Mouse (Mus musculus) common myeloid progenitor, adult 5-6 weeks (primary cell): ENCODE results near the gene Olfr481. TPM values are rescaled to one million over a fixed set of nuclear protein-coding genes. Genes with fewer than 3 reads are reported as not detected.

Experiments used
- ATAC-seq: replicated peaks from 2 replicates; pipeline ENCODE4 v1.8.0; 2016; ENCODE audit warnings: low read depth, mild to moderate bottlenecking, moderate TSS enrichment, inconsistent platforms; ENCODE audit not compliant: poor library complexity, severe bottlenecking
- total RNA-seq: library from RNA; stranded (forward); fragments of 200-1000, 187-1606 nt; gene quantifications from 2 replicates; pipeline ENCODE4 v1.2.3, GENCODE M21; 2017

The Olfr481 gene
- total RNA-seq = not detected in 2 replicates

DNA sequence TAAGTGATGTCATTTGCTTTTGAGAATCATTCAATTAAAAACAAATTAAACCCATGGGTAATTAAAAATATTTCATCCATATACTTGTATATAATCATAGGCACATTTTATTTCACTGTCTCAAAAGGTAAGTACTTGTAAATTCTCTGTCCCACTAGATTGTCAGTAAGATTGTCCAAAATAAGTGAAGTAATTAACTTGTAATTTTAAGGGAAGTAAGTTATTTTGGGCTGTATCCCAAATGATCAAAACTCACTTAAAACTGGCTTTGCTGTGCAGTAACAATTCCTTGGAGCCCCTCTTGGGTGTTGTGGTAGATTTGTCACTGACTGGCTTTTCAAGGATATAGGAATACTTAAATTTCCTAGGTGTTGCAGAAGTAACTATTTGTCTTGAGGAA is at the start of gene Olfr481:
TSS of gene Olfr481 (plus strand) at position 301 of the 400 bp plus-strand sequence.
- no peak for ATAC-seq

DNA sequence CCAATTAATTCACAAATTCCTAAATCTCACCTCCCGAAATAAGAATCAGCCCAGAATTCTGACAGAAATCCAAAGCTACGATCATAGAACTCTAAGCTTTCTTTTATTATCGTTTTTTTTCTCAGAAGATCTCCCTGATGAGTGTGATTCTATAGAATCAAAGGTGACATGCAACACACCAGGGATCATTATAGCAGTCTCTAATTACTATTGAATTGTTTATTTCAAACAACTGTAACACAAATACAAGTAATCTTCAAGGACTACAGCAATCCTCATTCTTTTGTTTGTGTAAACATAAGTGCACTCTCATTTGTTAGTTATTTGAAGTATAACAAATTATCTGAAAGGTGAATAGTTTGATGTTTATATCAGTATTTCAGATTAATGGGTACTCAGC is 45.8 kb upstream of the Olfr481 start, which contains the start of gene Olfr478:
TSS of gene Olfr478 (minus strand) at position 101 of the 400 bp plus-strand sequence.
- ATAC-seq = no peak

DNA sequence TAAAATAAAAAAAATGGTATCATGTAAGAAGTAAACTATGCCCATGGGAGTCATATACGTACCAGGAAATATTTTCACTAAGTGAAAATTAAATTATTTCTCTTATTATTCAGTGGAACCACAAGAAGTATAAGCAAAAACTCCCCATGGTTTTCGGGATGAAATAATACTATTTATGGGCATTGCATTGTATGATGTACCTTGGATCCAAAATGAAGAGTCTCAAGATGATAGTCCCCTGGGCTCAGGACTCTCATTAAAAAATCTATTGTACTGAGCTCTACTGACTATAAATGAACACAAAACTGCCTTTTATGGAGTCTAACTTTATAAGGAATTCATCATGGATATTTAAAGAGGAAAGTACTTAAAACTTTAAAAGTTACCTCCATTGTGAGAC is 29.3 kb upstream of the Olfr481 start, which contains the start of gene Olfr479:
TSS of gene Olfr479 (plus strand) at position 301 of the 400 bp plus-strand sequence.
- ATAC-seq = no peak

DNA sequence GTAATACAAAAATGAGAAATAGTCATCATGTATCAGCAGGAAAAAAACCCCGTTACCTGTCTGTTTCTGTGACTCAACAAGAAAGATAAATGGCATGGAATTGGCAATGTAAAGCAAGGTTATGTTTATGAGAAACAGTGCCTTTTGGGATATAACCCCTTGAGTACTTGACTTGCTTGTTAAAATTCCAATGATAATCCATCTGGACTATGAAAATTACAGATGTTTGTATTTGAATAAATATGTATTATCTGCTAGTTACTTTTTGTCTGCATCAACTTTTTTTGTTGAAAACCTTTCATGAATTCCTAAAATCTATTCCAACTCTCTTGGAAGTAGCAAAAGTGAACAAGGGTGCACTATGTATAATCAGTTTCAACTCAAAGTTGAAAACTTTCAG is 12.4 kb upstream of the Olfr481 start, which contains the start of gene Olfr480:
TSS of gene Olfr480 (minus strand) at position 101 of the 400 bp plus-strand sequence.
- no peak for ATAC-seq

DNA sequence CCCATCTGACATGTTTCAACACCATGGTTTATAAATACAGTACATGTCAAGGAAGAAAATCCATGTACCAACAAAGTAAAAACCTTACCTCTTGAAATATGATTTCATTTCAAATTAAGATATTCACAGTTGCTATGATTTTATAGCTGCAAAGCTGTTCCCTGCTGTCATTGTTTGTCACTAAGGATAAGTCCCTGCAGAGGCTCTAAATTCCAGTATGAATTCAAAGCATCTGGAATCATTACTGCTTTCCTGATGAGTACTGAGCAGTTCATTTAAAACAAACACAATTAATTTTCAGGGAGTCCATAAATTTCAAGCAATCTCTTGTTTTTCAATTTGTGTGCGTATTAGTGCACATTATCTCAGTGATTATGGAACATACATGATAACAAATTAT is 17.8 kb downstream of the Olfr481 start, which contains the start of gene Olfr482:
TSS of gene Olfr482 (minus strand) at position 101 of the 400 bp plus-strand sequence.
- ATAC-seq = no peak

DNA sequence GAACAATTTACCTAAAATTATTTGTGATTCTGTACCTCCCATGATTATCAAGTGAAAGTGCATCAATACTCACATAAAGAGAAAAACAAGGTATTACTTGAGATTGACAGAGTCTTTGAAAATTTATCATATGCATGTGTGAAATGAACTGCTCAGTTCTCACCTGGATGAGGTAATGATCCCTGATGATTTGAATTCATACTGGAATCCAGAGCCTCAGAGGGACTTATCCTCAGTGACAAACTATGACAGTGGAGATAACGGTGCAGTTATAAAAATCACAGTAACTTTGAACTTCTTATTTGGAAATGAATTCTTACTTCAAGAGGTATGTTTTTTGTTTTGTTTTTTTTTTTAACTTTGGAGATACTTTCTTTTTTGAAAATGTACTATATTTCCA is 20.9 kb downstream of the Olfr481 start, which contains the start of gene Olfr483:
TSS of gene Olfr483 (plus strand) at position 301 of the 400 bp plus-strand sequence.
- no peak for ATAC-seq

DNA sequence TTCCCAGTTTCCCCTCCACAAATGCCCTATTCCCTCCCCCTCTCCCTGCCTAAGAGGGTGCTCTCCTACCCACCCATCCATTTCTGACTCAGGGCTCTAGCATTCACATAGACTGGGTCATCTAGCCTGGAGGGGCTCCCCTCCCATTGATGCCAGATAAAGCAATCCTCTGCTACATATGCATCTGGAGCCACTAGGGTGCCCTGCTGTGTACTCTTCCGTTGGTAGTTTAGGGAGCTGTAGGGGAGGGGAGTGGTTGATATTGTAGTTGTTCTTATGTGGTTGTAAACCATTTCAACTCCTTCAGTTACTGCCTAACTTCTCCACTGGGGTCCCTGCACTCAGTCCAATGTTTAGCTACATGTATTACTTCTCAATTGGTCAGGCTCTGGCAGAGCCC is 41.0 kb downstream of the Olfr481 start:
- no peak for ATAC-seq

DNA sequence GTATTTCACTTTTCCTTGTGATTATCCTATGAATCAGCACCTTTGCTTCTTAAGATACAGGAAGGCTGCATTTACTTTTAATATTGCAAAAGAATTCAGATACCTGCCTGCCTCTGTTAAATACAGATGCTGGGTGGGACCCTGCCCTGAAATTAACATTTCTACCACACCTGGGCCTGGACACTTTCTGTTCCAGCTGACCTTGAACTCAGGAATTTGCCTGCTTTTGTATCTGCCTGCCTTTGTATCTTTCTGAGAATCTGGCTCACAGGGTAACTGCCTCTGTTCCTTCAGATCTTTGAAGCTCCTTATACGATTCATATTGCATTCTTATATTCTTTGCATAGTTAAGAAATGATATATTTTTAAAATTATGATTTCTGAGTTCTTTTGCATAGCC is 41.8 kb downstream of the Olfr481 start:
- ATAC-seq = no peak

DNA sequence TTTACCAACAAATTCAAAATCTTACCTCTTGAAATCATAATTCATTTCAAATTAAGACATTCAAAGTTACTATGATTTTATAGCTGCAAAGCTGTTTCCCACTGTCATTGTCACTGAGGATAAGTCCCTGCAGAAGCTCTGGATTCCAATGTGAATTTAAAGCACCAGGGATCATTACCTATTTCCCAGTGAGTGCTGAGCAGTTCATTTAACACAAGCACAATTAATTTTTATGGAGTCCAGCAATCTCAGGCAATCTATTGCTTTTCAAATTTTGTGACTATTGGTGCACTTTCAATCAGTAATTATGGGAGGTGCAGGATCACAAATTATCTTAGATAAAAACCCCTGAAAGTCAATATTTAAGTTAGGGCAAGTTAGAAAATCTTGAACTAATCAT is 47.7 kb downstream of the Olfr481 start, which contains the start of gene Olfr484:
TSS of gene Olfr484 (minus strand) at position 101 of the 400 bp plus-strand sequence.
- ATAC-seq = no peak

Other genes starting within 250 kb of the Olfr481 start
- gene Olfr470, start 232.4 kb upstream of the Olfr481 start, total RNA-seq = not detected in 2 replicates
- gene Olfr472, start 182.0 kb upstream of the Olfr481 start, total RNA-seq = not detected in 2 replicates
- gene Olfr473, start 149.4 kb upstream of the Olfr481 start, total RNA-seq = not detected in 2 replicates
- not detected in 2 replicates for gene Olfr474, start 125.2 kb upstream of the Olfr481 start, total RNA-seq
- gene Olfr476, start 115.1 kb upstream of the Olfr481 start, total RNA-seq = not detected in 2 replicates
- not detected in 2 replicates for gene Olfr477, start 93.2 kb upstream of the Olfr481 start, total RNA-seq
- gene Olfr478, start 45.9 kb upstream of the Olfr481 start, total RNA-seq = not detected in 2 replicates
- not detected in 2 replicates for gene Olfr479, start 29.2 kb upstream of the Olfr481 start, total RNA-seq
- gene Olfr480, start 12.5 kb upstream of the Olfr481 start, total RNA-seq = not detected in 2 replicates
- gene Olfr482, start 17.7 kb downstream of the Olfr481 start, total RNA-seq = 0.09 and 0.15 TPM in 2 replicates
- gene Olfr483, start 21.0 kb downstream of the Olfr481 start, total RNA-seq = not detected in 2 replicates
- not detected in 2 replicates for gene Olfr484, start 47.6 kb downstream of the Olfr481 start, total RNA-seq
- gene Olfr485, start 80.0 kb downstream of the Olfr481 start, total RNA-seq = not detected in 2 replicates
- not detected in 2 replicates for gene Olfr486, start 92.9 kb downstream of the Olfr481 start, total RNA-seq
- not detected in 2 replicates for gene Olfr487, start 134.8 kb downstream of the Olfr481 start, total RNA-seq
- not detected in 2 replicates for gene Olfr488, start 178.5 kb downstream of the Olfr481 start, total RNA-seq
- gene Olfr490, start 209.1 kb downstream of the Olfr481 start, total RNA-seq = not detected in 2 replicates
- gene Olfr491, start 233.6 kb downstream of the Olfr481 start, total RNA-seq = not detected in 2 replicates
- not detected in 2 replicates for gene Olfr492, start 243.8 kb downstream of the Olfr481 start, total RNA-seq